Mouse (Mus musculus) A20 (cell line): ENCODE data around the gene Pole4.
A peak's percentile ranks its signal among the peaks of the same experiment; 100 is the strongest.
"Not testable (repeated sequence)": the region's sequence is repeated elsewhere in the genome, so short reads cannot be mapped to it uniquely, and the experiment has no call there.

Experiments
- DNase-seq: peaks from one replicate; pipeline ENCODE4 v3.0.0-alpha.2; 2011; ENCODE audit warnings: low read depth, low spot score

The Pole4 gene

DNA sequence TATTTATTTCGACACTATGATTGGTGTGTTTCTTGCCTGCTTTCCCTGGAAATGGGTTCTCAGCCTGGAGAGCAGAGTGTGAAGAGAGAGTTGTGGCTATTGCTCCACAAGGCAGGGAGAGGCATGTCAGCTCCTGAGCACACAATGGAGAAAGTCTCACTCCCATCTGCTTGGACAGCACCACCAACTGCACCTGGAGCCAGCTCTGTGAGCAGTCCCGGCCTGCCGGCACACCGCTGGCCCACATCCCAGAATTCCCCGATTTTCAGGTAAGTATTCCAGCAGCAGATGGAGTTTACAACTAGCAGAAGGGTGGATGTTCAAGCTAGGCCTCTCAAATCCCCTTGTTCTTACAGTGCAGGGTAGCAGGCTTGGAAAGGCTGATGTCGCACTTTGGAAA, 10.1 kb upstream of the Pole4 start:
- DNase-seq: no peak

DNA sequence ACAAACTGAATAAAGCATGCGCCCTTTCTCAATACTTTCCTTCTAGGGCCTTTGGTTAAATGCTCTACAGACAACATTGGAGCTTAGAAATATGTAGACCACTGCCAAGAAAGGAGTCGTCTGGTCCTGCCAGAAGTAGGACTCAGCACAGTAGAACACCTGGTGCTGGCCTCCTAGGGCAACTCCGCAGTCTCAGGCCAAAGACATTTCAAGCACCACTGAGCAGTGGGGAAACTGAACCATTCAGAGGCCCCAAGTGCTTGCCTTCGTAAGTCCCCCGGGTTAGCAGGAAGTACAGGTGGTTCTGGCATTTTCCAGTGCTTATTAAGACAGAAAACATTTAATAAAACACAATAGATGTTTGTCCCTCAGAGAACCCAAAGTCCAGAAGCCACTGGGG, 9.7 kb upstream of the Pole4 start:
- peak; percentile 69 for DNase-seq

DNA sequence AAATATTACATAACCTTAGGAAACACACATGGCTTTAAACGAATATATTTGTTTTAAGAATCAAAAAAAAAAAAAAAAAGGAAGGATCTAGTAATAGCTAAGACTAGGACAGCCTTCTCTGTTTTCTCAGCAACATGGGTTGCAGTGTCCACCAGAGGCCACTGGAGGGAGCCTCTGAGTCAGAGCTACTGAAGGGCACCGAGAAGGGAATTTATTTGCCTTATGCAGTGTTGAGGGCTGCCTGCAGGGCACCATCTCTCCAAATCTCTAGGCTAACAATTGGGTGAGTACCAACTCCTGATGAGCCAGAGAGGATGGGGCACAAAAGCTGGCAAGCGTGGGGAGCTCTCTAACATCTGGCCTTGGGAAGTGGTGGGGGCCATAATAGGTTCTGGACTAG, 9.1 kb upstream of the Pole4 start:
- peak; percentile 70 for DNase-seq

DNA sequence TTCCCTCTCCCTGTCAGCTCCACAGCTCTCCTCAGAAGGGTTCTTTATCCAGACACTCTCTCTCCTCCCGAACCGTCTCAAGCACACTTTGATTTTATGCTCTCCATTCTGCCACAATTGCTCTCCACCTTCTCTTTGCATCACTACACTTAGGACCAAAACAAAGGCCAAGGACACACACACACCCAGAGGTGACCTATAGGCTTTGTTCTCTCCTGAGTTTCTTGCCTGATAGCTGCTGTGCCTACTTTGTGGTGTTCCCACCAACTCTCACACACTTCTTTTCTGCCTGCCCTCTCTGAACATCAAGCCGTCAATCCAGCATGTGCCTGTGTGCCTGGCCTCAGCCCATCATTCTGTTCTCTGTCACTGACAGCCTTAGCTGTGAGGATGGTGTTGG, 2.6 kb upstream of the Pole4 start:
- no peak for DNase-seq

DNA sequence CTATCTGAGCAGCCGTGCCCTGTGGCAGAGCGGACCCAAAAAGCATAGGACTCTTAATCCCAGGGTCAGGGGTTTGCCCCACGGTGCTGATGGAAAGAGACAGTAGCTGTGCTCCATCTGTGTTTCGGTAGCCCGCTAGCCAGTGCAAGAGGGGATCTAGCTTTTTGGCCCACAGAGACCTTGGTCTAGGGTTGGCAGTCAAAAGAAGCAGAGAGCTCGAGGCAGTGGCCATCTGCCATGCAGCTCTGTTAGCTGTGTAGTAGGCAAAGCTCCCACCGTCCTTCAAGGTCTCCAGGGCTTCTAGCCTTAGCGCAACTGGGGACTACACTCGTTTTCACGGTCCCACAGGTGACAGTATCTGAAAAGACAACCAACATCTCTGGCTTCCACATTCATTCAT, 2.1 kb upstream of the Pole4 start:
- DNase-seq: no peak

DNA sequence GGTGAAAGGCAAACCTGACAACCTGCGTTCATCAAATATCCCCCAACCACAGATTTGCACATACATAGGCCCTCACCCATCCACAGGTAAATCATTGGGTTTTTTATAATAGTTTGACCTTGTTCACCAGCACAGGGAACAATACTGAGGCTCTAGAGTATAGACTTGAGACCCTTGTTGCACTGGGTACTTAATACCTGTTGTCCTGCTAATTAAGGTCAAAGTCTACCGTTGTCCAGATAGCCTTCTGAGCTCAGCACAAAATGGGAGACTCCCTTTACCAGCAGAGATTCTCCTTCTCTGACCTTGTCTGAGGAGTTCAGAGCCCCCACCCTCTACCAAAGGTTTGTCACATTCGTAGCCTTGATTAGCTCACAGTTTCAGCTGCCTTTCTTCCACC, 1.5 kb downstream of the Pole4 start:
- no peak for DNase-seq

DNA sequence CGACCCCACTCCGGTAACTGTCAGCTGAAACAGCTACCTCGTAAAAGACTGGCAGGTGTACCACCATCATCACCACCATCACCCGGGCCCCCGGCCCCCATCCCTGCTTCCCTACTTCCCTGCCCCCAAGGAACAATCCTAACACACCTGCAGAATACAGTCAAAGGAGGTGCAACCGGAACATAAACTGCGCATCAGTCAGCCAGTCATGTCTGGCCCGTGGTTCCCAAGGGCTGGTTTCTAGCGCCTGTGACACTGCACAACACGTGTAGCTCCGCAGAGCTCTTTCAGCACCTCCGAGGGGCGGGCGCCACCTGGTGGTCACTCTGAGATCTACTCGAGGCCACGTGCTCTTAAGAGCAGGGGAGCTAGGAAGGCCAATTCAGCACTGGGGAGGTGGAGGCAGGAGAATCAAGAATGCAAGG, 2.6 kb downstream of the Pole4 start:
- peak; percentile 76 for DNase-seq

DNA sequence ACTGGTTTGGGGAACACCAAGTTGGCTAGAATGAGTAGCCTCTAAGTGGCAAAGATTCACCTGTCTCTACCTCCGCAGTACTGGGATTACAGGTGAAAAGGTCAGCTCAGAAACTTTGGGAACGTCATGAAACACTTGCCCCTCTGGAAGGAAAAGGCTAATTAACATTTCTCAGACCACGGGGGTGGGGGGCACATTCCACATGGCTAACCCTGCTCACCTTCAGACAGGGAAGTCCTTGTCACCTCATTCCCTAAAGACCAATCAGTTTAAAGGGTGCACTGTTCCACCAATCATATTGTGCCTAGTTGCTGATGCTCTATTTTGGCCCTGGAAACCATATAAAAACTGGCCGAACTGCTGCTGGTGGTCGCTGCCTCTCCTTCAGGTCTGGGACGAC, 3.9 kb downstream of the Pole4 start:
- no peak for DNase-seq

DNA sequence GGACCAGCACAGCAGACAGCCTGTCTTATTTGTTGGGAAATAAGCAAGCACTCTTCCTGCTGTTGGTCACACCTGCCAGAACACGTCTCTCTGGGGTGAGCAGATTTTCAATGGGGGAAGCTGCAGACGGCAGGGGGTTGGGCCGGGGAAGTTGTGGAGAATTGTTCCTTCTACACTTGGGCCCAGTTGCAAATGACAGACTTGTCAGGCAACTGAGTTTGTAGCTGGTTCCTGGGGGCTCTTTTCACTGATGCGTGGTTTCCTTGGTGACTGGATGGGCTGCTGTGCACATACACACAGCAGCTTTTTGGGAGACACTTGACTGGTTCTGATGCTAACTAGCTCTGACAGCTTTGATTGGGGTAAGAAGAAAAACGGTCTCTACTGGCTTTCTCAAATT, 5.3 kb downstream of the Pole4 start:
- DNase-seq: no peak

DNA sequence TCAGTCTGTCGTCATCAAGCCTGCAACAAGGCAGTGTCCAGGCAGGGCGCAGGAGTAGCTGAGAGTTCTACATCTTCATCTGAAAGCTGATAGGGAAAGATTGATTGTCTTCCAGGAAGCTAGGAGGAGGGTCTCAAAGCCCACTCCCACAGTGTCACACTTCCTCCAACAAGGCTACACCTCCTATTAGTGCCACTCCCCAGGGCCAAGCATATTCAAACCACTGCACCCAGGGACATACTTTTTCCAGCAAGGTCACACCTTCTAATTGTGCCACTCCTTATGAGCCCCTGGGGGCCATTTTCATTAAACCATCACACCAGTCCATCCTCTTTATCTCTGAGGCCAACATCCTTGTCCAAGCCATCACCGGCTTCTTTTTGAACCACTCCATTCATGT, 8.4 kb downstream of the Pole4 start:
- DNase-seq: no peak

DNA sequence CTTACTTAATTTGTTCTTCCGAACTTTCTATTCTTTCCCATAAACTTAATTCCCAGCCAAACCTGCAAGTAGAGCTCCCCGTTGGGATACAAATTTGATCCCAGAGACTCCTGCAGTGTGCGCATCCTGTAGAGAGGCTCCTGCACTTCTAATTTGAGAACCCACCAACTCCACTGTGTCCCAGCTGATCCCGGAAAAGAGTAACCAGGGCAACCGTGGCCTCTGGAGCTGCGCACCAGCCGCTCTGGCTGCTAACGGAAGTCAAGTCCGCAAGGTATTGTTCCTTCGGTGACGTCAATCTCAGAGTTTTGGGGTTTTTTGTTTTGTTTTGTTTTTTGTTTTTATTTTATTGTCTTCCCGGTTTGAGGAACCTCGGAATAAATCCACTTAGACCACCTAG, 10.5 kb downstream of the Pole4 start:
- DNase-seq: no peak

DNA sequence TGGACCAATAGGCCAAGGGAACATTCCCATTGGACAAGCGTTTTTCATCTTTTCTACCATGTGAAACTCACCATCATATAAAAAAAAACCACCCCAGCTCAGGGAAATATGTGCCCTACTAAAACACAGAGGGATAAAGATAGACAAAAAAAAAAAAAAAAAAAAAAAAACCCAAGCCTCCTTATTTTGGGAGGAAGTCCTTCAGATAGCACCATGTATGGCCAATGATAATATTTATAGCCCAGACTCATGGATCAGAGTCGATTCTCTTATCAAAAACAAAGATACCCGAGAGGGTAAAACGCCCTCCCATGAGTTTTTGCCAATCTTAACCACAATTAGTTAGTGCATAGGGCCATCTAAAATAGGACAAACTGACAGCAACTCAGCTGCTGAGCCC, 15.7 kb downstream of the Pole4 start:
- no peak for DNase-seq

DNA sequence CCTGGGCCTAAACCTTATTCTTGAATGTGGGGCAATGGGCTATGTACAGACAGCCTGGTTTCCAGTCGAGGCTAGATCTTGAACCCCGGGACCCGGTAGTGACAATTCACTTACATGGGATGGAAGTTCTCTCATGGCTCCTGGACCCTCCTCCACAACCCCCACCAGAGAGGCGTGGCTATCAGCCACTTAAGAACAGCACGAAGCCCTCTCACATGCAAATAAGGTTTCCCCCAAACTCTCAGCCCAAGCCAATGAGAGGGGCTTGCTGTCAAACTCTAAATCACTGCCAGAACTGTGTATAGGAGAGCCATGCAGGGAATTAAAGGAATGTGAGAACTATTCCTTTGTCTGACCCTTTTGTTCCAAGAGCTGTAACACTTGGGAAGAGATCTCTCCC, 16.6 kb downstream of the Pole4 start:
- not testable (repeated sequence) for DNase-seq

DNA sequence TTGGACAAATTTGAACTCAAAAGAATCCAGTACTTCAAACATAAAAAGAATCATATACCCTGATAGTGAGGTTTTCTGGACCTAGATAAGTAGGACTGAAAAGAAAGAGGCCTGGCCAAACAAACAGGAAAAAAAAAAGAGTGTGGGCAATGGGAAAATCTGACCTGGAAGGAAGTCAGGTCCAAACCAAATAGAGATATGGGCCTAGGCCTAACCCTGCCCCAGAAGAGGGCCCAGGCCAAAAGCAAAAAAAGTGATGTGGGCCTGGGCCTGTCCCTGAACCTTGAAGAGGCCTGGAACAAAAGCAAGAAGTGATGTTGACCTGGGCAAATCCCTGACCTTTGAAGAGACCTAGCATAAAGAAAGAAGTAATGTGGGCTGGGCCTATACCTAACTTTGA, 21.0 kb downstream of the Pole4 start:
- DNase-seq: no peak

DNA sequence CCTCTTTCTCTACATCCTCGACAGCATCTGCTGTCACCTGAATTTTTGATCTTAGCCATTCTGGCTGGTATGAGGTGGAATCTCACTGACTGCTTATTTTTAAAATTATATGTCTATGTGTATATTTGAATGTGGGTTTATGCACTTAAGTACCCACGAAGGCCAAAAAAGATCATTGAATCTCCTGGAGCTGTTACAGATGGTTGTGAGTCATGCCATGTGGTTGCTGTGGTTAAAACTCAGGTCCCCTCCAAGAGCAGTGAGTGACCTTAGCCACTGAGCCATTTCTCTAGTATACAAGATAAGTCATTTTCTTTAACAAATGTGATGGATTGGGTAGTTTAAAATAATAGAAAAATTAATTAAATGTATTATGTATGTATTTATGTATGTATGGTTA, 25.9 kb downstream of the Pole4 start:
- not testable (repeated sequence) for DNase-seq

DNA sequence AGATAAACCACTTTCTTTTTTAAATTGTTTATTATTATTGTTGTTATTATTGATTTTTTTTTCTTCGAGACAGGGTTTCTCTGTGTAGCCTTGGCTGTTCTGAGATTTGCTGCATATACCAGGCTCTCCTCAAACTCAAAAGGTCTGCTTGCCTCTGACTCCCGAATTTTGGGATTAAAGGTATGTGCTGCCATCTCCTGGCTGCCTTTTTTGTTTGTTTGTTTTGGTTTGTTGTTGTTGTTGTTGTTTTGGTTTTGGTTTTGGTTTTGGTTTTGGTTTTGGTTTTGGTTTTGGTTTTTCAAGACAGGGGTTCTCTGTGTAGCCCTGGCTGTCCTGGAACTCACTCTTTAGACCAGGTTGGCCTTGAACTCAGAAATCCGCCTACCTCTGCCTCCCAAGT, 27.5 kb downstream of the Pole4 start:
- DNase-seq: not testable (repeated sequence)

DNA sequence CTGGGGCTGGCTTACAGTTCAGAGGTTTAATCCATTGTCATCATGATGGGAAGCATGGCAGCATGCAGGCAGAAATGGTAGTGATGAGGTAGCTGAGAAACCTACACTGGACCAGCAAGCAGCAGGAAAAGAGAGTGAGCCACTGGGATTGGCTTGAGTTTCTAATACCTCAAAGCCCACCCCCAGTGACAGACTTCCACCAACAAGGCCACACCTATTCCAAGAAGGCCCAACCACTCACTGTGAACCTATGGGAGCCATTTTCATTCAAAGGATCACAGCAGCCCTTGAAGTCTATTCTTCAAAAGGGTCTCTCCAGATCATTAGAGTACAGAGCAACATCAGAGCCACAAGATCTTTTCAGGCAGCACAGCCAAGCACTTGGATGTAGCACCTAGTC, 38.7 kb downstream of the Pole4 start:
- DNase-seq: no peak

DNA sequence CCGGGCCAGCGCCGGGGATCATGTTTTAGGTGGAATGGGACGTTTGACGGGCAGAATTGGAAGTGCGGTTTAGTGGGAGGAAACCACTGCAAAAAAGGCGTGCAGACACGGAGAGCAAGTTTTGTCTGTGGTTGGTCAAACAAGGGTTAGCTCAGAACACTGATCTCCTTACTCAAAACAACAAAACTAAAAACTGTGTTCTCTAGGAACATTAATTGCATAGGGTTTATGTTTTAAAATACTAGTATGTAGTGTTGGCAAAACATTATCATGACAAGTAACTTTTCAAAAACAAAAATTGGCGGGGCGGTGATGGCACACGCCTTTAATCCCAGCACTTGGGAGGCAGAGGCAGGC, 52.0 kb downstream of the Pole4 start:
- DNase-seq: no peak

DNA sequence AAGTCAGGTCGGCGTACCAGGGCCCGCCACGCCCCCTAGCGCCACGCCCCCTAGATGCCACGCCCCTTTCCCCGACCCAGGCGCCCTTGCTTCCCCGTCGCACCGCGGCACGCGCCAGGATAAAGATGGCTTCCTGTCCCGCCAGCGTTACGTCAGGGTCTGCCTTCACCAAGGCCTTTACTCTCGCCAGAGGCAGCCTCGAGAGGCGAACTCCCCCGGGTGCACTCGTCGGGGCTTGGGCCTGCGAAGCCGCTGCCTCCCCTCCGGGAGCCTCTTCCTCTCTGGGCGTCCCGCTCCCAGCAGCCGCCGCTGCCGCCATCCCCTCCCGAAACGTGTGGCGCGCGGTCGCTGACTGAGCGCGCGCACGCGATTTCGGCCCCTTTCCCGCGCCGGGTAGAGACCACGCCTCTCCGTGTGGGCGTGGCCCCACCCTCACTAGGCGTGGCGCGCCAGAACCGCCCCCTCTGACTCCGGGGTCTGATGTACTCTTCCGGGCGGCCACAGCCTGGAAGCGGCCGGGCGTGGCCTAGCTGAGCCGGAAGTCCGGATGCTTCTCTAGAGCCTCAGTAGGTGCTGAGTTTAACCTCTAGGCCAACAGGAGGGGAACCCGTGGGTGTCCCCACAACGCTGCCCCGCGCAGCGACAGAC, 52.5 kb downstream of the Pole4 start:
- peak; percentile 92 for DNase-seq

DNA sequence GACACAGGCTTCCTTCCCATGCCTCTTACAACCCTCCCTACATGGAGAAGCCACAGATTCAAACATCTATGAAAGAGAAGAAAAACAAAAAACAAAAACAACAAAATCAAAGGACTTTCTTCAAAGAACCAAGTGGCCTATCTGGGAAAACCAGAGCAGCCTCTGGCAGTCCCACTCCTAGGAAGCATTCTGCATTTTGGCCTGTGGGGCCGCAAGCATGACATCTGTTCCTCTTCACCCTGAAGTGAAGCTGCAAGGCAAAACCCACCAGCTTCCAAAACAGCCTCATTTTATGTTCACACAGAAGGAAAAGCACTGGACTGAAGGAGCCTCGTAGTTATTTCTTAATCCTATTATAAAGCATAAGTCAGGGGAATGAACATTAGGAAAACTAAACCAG, 56.1 kb downstream of the Pole4 start:
- no peak for DNase-seq

DNA sequence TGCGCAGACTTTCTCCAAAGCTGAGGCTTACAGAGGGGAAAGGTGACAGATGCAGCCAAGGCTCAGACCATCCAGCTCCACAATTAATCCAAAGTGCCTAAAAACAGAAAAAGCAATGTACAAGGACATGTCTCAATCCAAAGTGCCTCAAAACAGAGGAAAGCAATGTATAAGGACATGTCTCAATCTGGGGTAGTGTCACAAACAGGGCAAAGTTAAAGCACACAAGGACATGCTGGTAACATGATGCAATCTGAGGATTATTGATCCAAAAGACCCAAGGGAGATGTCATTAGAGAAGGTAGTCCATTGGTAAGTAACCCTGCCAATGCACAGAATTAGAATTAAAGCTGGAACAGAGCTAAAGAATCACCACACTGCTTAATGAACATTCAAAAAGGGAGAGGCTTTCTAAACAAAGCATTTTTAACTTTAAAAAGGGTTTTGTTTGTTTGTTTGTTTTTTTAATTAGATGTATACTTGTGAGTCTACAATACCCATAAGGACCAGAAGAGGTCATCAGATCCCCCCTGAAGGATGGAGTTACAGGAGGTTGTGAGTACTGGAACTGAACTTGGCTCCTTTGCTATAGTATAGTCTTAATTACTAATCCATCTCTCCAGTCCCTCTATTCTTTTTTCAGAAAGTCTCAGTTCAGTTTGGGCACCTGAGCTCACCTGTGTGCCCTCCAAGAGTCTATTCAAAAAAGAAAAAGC, 57.1 kb downstream of the Pole4 start:
- no peak for DNase-seq

DNA sequence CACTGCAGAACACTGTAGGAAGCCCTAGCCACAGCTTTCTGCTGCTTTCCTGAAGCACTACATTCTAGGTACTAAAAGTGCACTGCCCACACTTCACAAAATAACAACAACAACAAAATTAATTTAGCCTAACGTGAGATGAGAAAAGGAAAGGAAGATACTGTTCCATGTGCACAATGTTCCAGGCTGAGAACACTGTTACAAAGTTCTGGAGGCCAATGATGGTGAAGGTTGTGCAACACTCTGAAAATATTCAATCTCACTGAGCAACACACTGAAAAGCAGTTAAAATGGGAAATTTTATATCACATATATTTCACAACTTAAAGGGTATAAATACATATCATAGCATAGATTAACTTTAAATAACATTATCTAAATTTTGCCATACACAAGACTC, 58.2 kb downstream of the Pole4 start:
- DNase-seq: no peak

DNA sequence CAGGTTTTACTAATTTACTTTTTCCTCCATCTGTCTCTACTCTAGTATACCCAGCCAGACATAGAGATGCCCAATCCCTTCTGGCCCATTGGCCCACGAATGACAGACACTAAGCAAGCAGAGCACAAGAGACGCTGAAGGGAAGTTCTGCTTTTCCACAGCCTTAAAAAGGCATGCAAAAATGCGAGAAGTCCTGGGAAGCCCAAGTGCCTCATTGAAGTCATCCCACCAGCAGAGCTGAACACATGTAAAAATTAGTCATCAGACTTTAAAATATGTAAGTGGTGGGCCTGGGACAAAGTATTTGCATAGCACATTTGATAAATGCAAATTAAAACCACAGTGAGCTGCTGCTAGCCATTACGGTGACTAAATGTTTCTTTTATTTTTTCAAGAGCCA, 65.1 kb downstream of the Pole4 start:
- DNase-seq: peak; percentile 4

DNA sequence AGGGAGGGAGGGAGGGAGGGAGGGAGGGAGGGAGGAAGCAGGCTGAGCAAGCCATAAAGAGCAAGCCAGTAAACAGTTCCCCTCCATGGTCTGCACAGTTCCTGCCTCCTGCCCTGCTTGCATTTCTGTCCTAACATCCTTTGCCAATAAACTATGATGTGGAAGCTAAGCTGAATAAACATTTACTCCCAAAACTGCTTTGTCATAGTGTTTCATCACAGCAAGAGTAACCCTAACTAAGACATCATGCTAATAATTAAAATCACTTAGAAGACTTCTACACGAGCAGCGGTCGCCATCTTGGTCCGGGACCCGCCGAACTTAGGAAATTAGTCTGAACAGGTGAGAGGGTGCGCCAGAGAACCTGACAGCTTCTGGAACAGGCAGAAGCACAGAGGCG, 79.8 kb downstream of the Pole4 start:
- not testable (repeated sequence) for DNase-seq
